Mouse (Mus musculus): ENCODE data around the gene Nmd3.

The Nmd3 gene
- long read RNA-seq, experiment 1, full-length matches to known transcripts, result 60 of 67 reads
- long read RNA-seq, experiment 1, partial matches to known transcripts, result 4 of 67 reads
- long read RNA-seq, experiment 1, other reads (novel, unspliced or antisense), result 3 of 67 reads
- long read RNA-seq, experiment 2, full-length matches to known transcripts, result 33 of 44 reads
- long read RNA-seq, experiment 2, partial matches to known transcripts, result 7 of 44 reads
- long read RNA-seq, experiment 2, other reads (novel, unspliced or antisense), result 4 of 44 reads

- intact Hi-C loops (cut with DNase I), result loop anchor here (10.0 kb wide), 1 partner anchor 597 kb away; the partner anchor contains the start of gene Kpna4
These were observed at the start of gene Nmd3 for GRCm38 (mm10) chr3:69721814-69722186. Nmd3 (plus strand) TSS chr3:69721985.

GRCm38 (mm10) chr3:69673351-69673750 lies 48.4 kb upstream of the Nmd3 start:
- intact Hi-C loops (cut with DNase I), result no loop called here

GRCm38 (mm10) chr3:69674206-69674605 lies 47.6 kb upstream of the Nmd3 start:
- intact Hi-C loops (cut with DNase I), result no loop called here

- intact Hi-C loops (cut with DNase I), result no loop called here
These were observed 32.0 kb upstream of the Nmd3 start for GRCm38 (mm10) chr3:69689791-69690190.

- intact Hi-C loops (cut with DNase I), result no loop called here
These were observed 30.8 kb upstream of the Nmd3 start for GRCm38 (mm10) chr3:69690939-69691338.

GRCm38 (mm10) chr3:69699851-69700500 lies 21.8 kb upstream of the Nmd3 start:
- intact Hi-C loops (cut with DNase I), result loop anchor here (2.0 to 10.0 kb wide), 4 partner anchors 101 to 463 kb away; partner anchors contain the start of gene B3galnt1

- intact Hi-C loops (cut with DNase I), result loop anchor here (2.0 to 10.0 kb wide), 4 partner anchors 103 to 465 kb away; partner anchors contain the start of gene B3galnt1
These were observed 19.9 kb upstream of the Nmd3 start for GRCm38 (mm10) chr3:69701905-69702304.

- intact Hi-C loops (cut with DNase I), result loop anchor here (5.0 to 10.0 kb wide), 3 partner anchors 218 to 465 kb away; no protein-coding TSS in a partner anchor
These were observed 19.4 kb upstream of the Nmd3 start for GRCm38 (mm10) chr3:69702421-69702820.

- intact Hi-C loops (cut with DNase I), result loop anchor here (10.0 kb wide), 1 partner anchor 224 kb away; no protein-coding TSS in a partner anchor
These were observed 12.5 kb upstream of the Nmd3 start for GRCm38 (mm10) chr3:69709043-69709929.

GRCm38 (mm10) chr3:69711907-69712600 lies 9.7 kb upstream of the Nmd3 start:
- intact Hi-C loops (cut with DNase I), result no loop called here

- intact Hi-C loops (cut with DNase I), result no loop called here
These were observed 4.3 kb upstream of the Nmd3 start for GRCm38 (mm10) chr3:69717476-69717875.

- intact Hi-C loops (cut with DNase I), result loop anchor here (10.0 kb wide), 1 partner anchor 598 kb away; the partner anchor contains the start of gene Kpna4
These were observed 542 bp downstream of the Nmd3 start for GRCm38 (mm10) chr3:69722187-69722867.

GRCm38 (mm10) chr3:69723161-69723560 lies 1.4 kb downstream of the Nmd3 start:
- intact Hi-C loops (cut with DNase I), result loop anchor here (10.0 kb wide), 1 partner anchor 598 kb away; the partner anchor contains the start of gene Kpna4

- intact Hi-C loops (cut with DNase I), result no loop called here
These were observed 9.1 kb downstream of the Nmd3 start for GRCm38 (mm10) chr3:69730930-69731329.

- intact Hi-C loops (cut with DNase I), result no loop called here
These were observed 12.2 kb downstream of the Nmd3 start for GRCm38 (mm10) chr3:69733939-69734338.

GRCm38 (mm10) chr3:69755192-69755591 lies 33.4 kb downstream of the Nmd3 start:
- intact Hi-C loops (cut with DNase I), result no loop called here

- intact Hi-C loops (cut with DNase I), result loop anchor here (2.0 kb wide), 1 partner anchor 143 kb away; no protein-coding TSS in a partner anchor
These were observed 34.2 kb downstream of the Nmd3 start for GRCm38 (mm10) chr3:69755968-69756367.

- intact Hi-C loops (cut with DNase I), result loop anchor here (2.0 kb wide), 1 partner anchor 142 kb away; no protein-coding TSS in a partner anchor
These were observed 34.7 kb downstream of the Nmd3 start for GRCm38 (mm10) chr3:69756499-69756898.

GRCm38 (mm10) chr3:69757456-69757855 lies 35.7 kb downstream of the Nmd3 start:
- intact Hi-C loops (cut with DNase I), result loop anchor here (2.0 kb wide), 1 partner anchor 141 kb away; no protein-coding TSS in a partner anchor

- intact Hi-C loops (cut with DNase I), result no loop called here
These were observed 38.3 kb downstream of the Nmd3 start for GRCm38 (mm10) chr3:69760081-69760480.

Measured in adrenal gland (tissue).